7 mouse cellular contexts compared by ENCODE assay signal in the genomic region with DNA sequence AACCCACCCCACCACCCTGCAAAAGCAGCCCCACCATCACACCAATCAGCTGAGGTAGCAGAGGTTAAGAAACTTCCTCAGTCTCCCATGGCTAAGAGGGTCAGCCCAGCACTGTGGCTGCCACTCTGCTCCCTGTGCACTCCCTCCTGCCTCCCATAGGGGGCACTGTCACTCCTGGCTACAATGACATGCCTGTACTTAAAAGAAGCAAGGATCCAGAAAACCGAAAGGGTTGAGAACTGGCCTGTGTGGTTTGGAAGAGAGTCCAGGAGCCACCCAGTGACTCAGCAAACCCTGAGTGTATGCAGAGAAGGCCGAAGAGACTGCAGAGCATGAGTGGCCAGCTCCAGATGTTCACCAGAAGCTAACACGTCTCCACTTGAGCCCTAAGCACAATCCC. TPM values are rescaled to one million over a fixed set of nuclear protein-coding genes. Genes with fewer than 3 reads are reported as not detected.
DNase-seq lines count a peak whose midpoint lies in the region; TF ChIP-seq lines count a peak whose summit lies in the region.

No protein-coding gene starts in this region.

- 0 out of 2 replicates have a peak overlapping the region, but pooled peaks have one; percentile 21 for H3K27ac ChIP-seq in cortical plate, adult 2 months (ENCODE audit: insufficient read depth, low read length)
- no peak overlapping the region for H3K27ac ChIP-seq in heart, embryonic 10.5 days

- 48% methylated on average over 3 of the region's 3 CpGs for WGBS in heart, embryonic 10.5 days

- TF ChIP-seq CTCF in cortical plate, adult 2 months (IDR thresholded peaks at IDR 0.05; ENCODE audit: extremely low read depth, insufficient read depth, low read length): peak; percentile 79

- peak; percentile 66 for DNase-seq in ES-CJ7 (ENCODE audit: low read depth, low spot score)
- peak; percentile 82 to 93 for DNase-seq in adrenal gland, adult (ENCODE audit: inconsistent age in 2 of 2, low spot score in 1 of 2)
- peak; percentile 79 for DNase-seq in heart, embryonic 10.5 days (ENCODE audit: low spot score)
- DNase-seq in kidney, postnatal 36 days: peak; percentile 74 to 87
- DNase-seq in lung, postnatal 36 days: peak; percentile 89
- DNase-seq in spleen, adult 12 weeks (ENCODE audit: low spot score): peak; percentile 16

- TF ChIP-seq POLR2A in cortical plate, adult 2 months (IDR thresholded peaks at IDR 0.05; ENCODE audit: extremely low read depth, insufficient read depth, low read length): no peak

- no peaks in the 10 kb centered on the region for H3K9me3 ChIP-seq in heart, embryonic 10.5 days

- H3K36me3 ChIP-seq in heart, embryonic 10.5 days: no peaks in the 10 kb centered on the region

- H3K27me3 ChIP-seq in heart, embryonic 10.5 days (ENCODE audit: insufficient read depth, poor library complexity, severe bottlenecking): peaks cover 21% of the 10 kb centered on the region; the same call in 1 of the 2 replicates

- no peak overlapping the region for H3K4me3 ChIP-seq in cortical plate, adult 2 months (ENCODE audit: insufficient read depth, low read length)
- H3K4me3 ChIP-seq in heart, embryonic 10.5 days: no peak overlapping the region

- H3K4me1 ChIP-seq in cortical plate, adult 2 months (ENCODE audit: control insufficient read depth, insufficient read depth, low read length): peaks cover 7% of the 10 kb centered on the region
- H3K4me1 ChIP-seq in heart, embryonic 10.5 days: peaks cover 47% of the 10 kb centered on the region

RNA-seq across cellular contexts. Expression of a gene that starts 4.1 kb away (rescaled TPM):
- polyA plus RNA-seq in cortical plate, adult 2 months (2012; rRNA removed): 5.4 and 6.4 TPM in 2 replicates
- 9.5 and 10.6 TPM in 2 replicates for polyA plus RNA-seq in heart, embryonic 10.5 days (2016; fragmentation: Nextera tagmentation; extraction: Ambion mirVana)

RNA-seq across cellular contexts. Expression of a gene that starts 7.8 kb away (rescaled TPM):
- 32.5 and 37.0 TPM in 2 replicates for polyA plus RNA-seq in cortical plate, adult 2 months (2012; rRNA removed)
- 14.1 and 16.1 TPM in 2 replicates for polyA plus RNA-seq in heart, embryonic 10.5 days (2016; fragmentation: Nextera tagmentation; extraction: Ambion mirVana)

RNA-seq across cellular contexts. Expression of a gene that starts 29.7 kb away (rescaled TPM):
- 0.08 TPM in 1 of 2 replicates, not detected in the other for polyA plus RNA-seq in cortical plate, adult 2 months (2012; rRNA removed)
- 1.2 TPM in 1 of 2 replicates, not detected in the other for polyA plus RNA-seq in heart, embryonic 10.5 days (2016; fragmentation: Nextera tagmentation; extraction: Ambion mirVana)

RNA-seq across cellular contexts. Expression of a gene that starts 43.8 kb away (rescaled TPM):
- 504 and 512 TPM in 2 replicates for polyA plus RNA-seq in cortical plate, adult 2 months (2012; rRNA removed)
- 121 and 146 TPM in 2 replicates for polyA plus RNA-seq in heart, embryonic 10.5 days (2016; fragmentation: Nextera tagmentation; extraction: Ambion mirVana)

RNA-seq across cellular contexts. Expression of a gene that starts 46.9 kb away (rescaled TPM):
- polyA plus RNA-seq in cortical plate, adult 2 months (2012; rRNA removed): 5.3 and 5.6 TPM in 2 replicates
- 46.9 and 47.2 TPM in 2 replicates for polyA plus RNA-seq in heart, embryonic 10.5 days (2016; fragmentation: Nextera tagmentation; extraction: Ambion mirVana)

Comparison
In these comparisons a context has a peak if more than half of its experiments do, and no peak if none do; other contexts are left out.
1. DNase-seq: peak in every context shown above with its lines; median percentile 89 in lung, postnatal 36 days; 88 in adrenal gland, adult; 80 in kidney, postnatal 36 days; 79 in heart, embryonic 10.5 days; 66 in ES-CJ7; 16 in spleen, adult 12 weeks.